Mouse (Mus musculus): ENCODE results near the gene Prkrip1. TPM values are rescaled to one million over a fixed set of nuclear protein-coding genes. Genes with fewer than 3 reads are reported as not detected.
"Not testable (repeated sequence)": the region's sequence is repeated elsewhere in the genome, so short reads cannot be mapped to it uniquely, and the experiment has no call there.

Prkrip1 gene
- polyA plus RNA-seq, 1 experiment from 2014 or later: 35.1 TPM

DNA sequence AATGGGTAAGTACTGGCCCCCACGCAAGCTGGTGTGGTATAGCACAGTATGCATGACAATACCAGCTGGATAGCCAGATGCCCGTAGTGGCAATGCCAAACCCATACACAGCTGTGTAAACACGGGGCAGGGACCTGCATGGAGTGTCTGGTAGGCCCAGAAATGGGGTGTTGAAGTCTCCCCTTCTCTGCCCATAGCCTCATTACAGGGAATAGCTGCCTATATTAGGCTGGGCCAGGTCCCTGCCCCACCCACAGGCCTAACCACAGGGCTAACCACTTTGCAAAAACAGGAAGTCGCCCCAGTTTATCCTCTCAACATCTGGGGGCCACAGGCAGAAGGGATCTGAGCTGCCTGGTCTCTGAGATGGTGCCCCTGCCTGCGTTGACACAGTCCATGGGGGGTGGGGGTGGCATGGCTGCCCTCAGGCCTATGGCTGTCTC lies 49.6 kb downstream of the Prkrip1 start:
- not testable (repeated sequence) for H3K4me1 ChIP-seq; H3K4me3 ChIP-seq; H3K4me2 ChIP-seq; H3K27me3 ChIP-seq (replicated peaks); H3K9me3 ChIP-seq; H3K27ac ChIP-seq (replicated peaks); H3K36me3 ChIP-seq; H3K9ac ChIP-seq; ATAC-seq (ENCODE audit: extremely low read depth, insufficient number of reproducible peaks, low FRiP score, low TSS enrichment)
- 70% methylated on average over 5 of the region's 5 CpGs for WGBS

DNA sequence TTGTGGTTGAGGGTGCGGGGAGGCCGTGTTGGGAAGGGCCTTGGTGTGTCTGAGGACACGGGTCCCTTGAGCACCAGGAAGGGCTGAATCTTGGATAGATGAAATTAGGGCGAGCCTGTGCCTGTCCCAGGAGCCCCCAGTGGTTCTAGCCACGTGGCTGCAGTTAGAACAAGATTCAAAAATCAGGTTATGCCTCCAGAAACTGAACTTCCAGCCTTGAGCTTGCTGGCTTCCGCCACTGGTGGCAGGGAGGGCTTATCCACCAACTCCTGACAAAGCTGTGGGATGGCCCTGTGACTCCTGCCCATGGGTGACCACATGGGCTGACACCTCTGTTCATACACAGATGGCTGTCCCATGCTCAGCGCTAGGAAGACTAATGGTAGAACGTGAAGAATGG lies 51.1 kb downstream of the Prkrip1 start:
- Histone ChIP-seq H3K27ac (replicated peaks) (no peak overlapping the region), H3K4me3 (no peak overlapping the region), H3K4me1 (no peaks in the 10 kb centered on the region), H3K36me3 (0 out of 2 replicates have a peak, but pooled peaks cover under 1% of the 10 kb centered on the region), H3K4me2 (no peak overlapping the region), H3K9me3 (no peaks in the 10 kb centered on the region), H3K9ac (no peak overlapping the region), H3K27me3 (replicated peaks) (no peaks in the 10 kb centered on the region)
- ATAC-seq (ENCODE audit: extremely low read depth, insufficient number of reproducible peaks, low FRiP score, low TSS enrichment): no peak
- 71% methylated on average over 8 of the region's 8 CpGs for WGBS

DNA sequence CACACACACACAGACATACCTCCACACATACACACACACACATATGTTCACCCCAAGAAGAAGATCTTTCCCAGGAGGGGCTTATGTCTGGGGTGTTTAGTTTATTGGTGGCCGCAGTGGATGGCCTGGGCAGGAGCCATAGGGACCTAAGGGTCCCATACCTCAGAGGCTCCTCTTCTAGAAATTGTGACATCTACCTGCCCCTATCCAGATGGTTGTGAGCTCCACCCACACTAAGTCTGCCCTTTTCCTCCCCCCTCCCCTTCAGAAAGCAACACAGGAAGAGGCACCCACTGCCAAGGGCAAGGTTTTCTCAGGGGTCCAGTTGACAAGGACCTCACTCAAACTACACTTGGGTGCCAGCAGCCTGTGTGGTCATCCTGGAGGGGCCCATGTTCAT lies 51.8 kb downstream of the Prkrip1 start:
- no peaks in the 10 kb centered on the region for H3K4me1 ChIP-seq
- no peaks in the 10 kb centered on the region for H3K27me3 ChIP-seq (replicated peaks)
- H3K4me2 ChIP-seq: no peak overlapping the region
- no peak overlapping the region for H3K9ac ChIP-seq
- no peak overlapping the region for H3K27ac ChIP-seq (replicated peaks)
- H3K4me3 ChIP-seq: no peak overlapping the region
- no peaks in the 10 kb centered on the region for H3K9me3 ChIP-seq
- ATAC-seq (ENCODE audit: extremely low read depth, insufficient number of reproducible peaks, low FRiP score, low TSS enrichment): no peak
- WGBS: 83% methylated on average over 1 of the region's 1 CpGs
- peaks cover 8% of the 10 kb centered on the region for H3K36me3 ChIP-seq

DNA sequence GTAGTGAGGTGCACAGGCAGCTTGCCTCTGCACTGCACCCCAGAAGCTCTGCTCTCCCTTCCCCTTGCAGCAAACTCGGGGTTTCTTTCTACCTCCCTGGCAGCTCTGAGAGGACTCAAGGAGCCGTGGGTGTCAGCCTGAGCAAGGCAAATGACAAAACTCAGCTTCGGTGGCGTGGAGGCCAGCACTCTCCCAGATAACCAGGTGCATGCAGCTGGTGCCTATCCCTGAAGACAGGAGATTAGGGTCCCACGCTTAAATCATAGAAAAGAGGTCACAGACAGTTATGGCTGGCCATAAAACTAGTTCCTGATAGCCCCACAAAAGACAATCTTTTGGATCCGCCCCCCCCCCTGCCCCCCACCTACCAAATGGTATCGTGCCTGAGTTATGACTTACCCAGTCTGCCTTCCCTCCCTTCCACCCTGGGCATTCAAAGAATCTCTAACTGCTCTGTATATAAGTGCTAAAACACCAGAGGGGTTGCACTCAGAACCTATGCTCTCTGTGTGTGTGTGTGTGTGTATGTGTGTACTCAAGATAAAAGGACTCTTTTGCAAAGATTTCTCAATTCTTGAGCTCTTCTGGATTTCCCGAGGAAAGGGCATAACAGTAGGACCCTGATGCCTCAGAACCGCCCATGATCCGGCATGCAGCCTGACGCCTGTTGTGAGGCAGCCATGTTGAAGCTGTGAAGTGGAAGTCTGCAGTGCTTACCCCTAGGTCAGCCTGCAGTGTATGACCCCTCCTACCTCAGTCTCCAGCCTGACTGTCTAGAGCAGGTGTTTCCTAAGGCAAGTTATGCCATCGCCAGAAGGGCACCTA lies 53.9 kb downstream of the Prkrip1 start:
- H3K4me1 ChIP-seq: no peaks in the 10 kb centered on the region
- H3K4me2 ChIP-seq: no peak overlapping the region
- peaks cover 30% of the 10 kb centered on the region for H3K36me3 ChIP-seq
- H3K9ac ChIP-seq: no peak overlapping the region
- no peak for ATAC-seq (ENCODE audit: extremely low read depth, insufficient number of reproducible peaks, low FRiP score, low TSS enrichment)
- no peaks in the 10 kb centered on the region for H3K27me3 ChIP-seq (replicated peaks)
- no peaks in the 10 kb centered on the region for H3K9me3 ChIP-seq
- 60% methylated on average over 12 of the region's 12 CpGs for WGBS
- no peak overlapping the region for H3K4me3 ChIP-seq
- no peak overlapping the region for H3K27ac ChIP-seq (replicated peaks)

DNA sequence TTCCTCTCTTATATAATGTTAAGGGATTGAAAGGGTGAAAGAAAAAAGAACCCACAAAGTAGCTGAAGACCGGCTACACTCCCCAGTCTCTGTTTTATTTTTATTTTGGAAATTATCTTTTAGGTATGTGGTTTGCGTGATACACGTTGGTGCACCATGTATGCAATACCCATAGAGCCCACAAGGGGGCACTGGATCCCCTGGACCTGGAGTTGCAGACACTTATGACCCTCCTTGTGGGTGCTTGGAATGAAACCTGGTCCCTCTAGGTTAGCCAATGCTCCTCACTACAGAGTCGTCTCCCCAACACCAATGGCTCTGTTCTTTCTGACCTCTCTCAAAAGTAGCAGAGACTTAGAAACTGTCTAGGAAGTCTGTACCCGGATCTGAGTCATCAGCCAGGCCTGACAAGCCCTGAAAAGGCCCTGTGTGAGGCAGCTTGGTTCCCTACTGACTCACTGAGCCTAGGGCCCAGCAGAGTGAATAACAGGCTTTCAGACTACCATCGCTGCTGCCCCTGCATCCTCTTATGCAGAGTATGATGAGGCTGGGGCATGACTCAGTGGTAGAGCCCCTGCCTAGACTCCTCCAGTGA lies 55.5 kb downstream of the Prkrip1 start:
- ATAC-seq (ENCODE audit: extremely low read depth, insufficient number of reproducible peaks, low FRiP score, low TSS enrichment): no peak
- no peak overlapping the region for H3K27ac ChIP-seq (replicated peaks)
- H3K9me3 ChIP-seq: no peaks in the 10 kb centered on the region
- peaks cover 43% of the 10 kb centered on the region for H3K36me3 ChIP-seq
- H3K9ac ChIP-seq: no peak overlapping the region
- peaks cover 2% of the 10 kb centered on the region; the same call in 1 of the 2 replicates for H3K4me1 ChIP-seq
- 82% methylated on average over 6 of the region's 6 CpGs for WGBS
- H3K4me2 ChIP-seq: no peak overlapping the region
- no peaks in the 10 kb centered on the region for H3K27me3 ChIP-seq (replicated peaks)
- H3K4me3 ChIP-seq: no peak overlapping the region

DNA sequence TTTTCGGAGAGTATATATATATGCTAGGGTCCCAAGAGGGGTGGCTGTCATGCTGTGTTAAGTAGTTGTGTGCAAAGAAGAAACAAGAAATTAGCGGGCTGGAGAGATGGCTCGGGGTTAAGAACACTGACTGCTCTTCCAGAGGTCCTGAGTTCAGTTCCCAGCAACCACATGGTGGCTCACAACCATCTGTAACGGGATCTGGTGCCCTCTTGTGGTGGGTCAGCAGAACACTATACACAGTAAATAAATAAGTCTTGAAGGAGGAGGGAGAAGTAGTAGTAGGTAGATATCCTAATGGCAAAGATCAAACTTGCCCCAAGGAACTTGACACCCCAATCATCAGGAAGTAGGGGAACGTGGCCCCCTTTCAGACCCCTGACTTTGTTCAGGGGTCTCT lies 56.0 kb downstream of the Prkrip1 start:
- WGBS: 83% methylated on average over 5 of the region's 5 CpGs
- no peaks in the 10 kb centered on the region for H3K9me3 ChIP-seq
- H3K27me3 ChIP-seq (replicated peaks): no peaks in the 10 kb centered on the region
- ATAC-seq (ENCODE audit: extremely low read depth, insufficient number of reproducible peaks, low FRiP score, low TSS enrichment): no peak
- peaks cover 47% of the 10 kb centered on the region for H3K36me3 ChIP-seq
- no peak overlapping the region for H3K27ac ChIP-seq (replicated peaks)
- no peak overlapping the region for H3K4me3 ChIP-seq
- no peak overlapping the region for H3K9ac ChIP-seq
- H3K4me1 ChIP-seq: peaks cover 5% of the 10 kb centered on the region; the same call in 1 of the 2 replicates
- H3K4me2 ChIP-seq: no peak overlapping the region

DNA sequence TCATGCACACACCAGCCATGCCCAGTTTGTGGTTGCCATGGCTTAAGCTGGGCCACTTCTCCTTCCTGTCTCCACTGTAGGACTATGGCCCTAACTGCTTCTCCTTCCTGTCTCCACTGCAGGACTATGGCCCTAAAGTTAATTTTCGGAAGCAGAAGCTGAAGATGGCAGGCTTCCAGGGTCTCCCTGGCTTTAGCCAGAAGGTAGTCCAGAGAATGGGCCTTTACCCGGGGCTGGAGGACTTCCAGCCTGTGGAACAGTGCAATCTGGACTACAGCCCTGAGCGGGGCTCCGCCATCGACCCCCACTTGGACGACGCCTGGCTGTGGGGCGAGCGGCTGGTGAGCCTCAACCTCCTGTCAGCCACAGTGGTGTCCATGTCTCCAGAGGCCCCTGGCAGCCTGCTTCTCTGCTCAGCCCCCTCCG lies 58.7 kb downstream of the Prkrip1 start:
- Histone ChIP-seq H3K9ac (no peak overlapping the region), H3K9me3 (no peaks in the 10 kb centered on the region), H3K4me2 (no peak overlapping the region), H3K27ac (replicated peaks) (no peak overlapping the region), H3K4me1 (peaks cover 21% of the 10 kb centered on the region), H3K36me3 (peaks cover 47% of the 10 kb centered on the region), H3K27me3 (replicated peaks) (no peaks in the 10 kb centered on the region), H3K4me3 (no peak overlapping the region)
- ATAC-seq (ENCODE audit: extremely low read depth, insufficient number of reproducible peaks, low FRiP score, low TSS enrichment): no peak
- WGBS: 89% methylated on average over 10 of the region's 10 CpGs

DNA sequence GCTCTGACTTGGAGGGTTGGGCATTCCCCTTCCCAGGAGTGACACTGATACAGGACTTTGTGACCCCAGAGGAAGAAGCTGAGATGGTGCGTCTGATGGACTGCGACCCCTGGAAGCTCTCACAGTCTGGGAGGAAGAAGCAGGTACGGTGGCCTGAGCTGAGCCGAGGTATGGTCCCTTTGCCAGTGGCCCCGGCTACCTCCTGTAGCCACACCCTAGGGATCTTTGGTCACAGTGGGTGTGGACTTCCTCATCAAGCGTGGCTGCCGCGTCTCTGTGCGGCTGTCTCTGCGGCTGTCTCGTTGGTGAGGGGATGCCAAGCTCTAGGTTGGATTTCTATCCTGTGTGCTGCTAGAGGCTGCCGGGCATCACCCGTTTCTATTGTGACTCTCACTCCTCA lies 59.4 kb downstream of the Prkrip1 start:
- no peaks in the 10 kb centered on the region for H3K27me3 ChIP-seq (replicated peaks)
- H3K4me1 ChIP-seq: peaks cover 27% of the 10 kb centered on the region
- no peaks in the 10 kb centered on the region for H3K9me3 ChIP-seq
- no peak overlapping the region for H3K4me3 ChIP-seq
- no peak overlapping the region for H3K9ac ChIP-seq
- no peak for ATAC-seq (ENCODE audit: extremely low read depth, insufficient number of reproducible peaks, low FRiP score, low TSS enrichment)
- H3K4me2 ChIP-seq: no peak overlapping the region
- peaks cover 47% of the 10 kb centered on the region for H3K36me3 ChIP-seq
- 90% methylated on average over 13 of the region's 13 CpGs for WGBS
- H3K27ac ChIP-seq (replicated peaks): no peak overlapping the region

DNA sequence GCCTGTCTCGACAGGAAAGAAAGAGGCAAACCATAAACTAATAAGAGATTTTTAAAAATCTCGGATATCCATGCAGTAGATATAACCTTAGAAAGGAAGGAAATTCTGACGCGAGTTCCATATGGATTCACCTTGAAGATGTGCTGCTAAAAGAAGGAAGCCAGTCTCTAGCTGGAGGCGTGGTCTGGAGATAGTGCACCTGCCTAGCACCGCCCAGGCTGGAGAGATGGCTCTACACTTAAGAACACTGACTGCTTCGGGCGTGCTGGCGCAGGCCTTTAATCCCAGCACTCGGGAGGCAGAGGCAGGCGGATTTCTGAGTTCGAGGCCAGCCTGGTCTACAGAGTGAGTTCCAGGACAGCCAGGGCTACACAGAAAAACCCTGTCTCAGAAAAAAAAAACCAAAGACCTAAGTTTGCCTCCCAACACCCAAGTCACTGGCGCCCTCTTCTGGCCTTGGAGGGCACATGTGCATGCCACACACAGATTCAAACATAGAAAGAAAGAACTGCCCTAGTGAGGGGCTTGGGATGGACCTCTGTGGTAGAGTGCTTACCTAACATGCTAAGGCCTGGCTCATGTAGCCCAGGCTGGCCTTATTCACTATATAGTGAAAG lies 61.0 kb downstream of the Prkrip1 start:
- Histone ChIP-seq H3K27me3 (replicated peaks) (no peaks in the 10 kb centered on the region), H3K9ac (no peak overlapping the region), H3K27ac (replicated peaks) (no peak overlapping the region), H3K4me1 (peaks cover 27% of the 10 kb centered on the region), H3K36me3 (peaks cover 59% of the 10 kb centered on the region), H3K4me3 (peak overlapping the region; percentile 77; the same call in 1 of the 2 replicates), H3K9me3 (no peaks in the 10 kb centered on the region), H3K4me2 (peak overlapping the region; percentile 85; the same call in 1 of the 2 replicates)
- WGBS: 66% methylated on average over 13 of the region's 13 CpGs
- no peak for ATAC-seq (ENCODE audit: extremely low read depth, insufficient number of reproducible peaks, low FRiP score, low TSS enrichment)

DNA sequence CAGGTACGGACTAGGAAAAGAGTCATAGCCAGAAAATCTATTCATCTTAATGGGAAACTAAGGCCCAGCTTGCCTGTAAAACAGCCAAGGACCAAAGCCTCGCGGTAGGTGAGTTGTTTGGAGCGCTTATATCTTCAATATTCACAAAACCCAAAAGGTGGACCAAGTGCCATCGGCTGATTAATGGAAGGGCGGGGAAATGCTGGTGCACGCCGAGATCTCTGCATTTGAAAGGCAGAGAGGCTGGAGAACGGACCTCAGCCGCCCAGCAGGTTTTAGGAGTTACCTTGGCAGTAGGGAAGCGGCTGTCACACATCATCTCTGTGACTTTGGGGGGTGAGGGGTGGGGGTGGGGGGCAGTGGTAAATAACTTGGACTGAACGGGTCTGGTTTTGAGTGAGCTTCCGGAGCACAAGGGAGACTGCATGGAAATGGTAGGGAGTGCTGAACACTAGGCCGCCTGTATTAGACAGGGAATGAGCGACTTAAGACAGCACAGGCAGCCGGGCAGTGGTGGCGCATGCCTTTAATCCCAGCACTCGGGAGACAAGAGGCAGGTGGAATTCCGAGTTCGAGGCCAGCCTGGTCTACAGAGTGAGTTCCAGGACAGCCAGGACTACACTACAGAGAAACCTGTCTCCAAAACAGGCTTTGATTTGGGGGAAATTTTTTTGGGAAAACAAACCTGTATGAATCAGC lies 62.3 kb downstream of the Prkrip1 start:
- H3K4me3 ChIP-seq: peak overlapping the region; percentile 77
- WGBS: 7% methylated on average over 20 of the region's 20 CpGs
- H3K9me3 ChIP-seq: no peaks in the 10 kb centered on the region
- H3K27me3 ChIP-seq (replicated peaks): no peaks in the 10 kb centered on the region
- H3K36me3 ChIP-seq: peaks cover 59% of the 10 kb centered on the region
- H3K4me2 ChIP-seq: peak overlapping the region; percentile 85
- ATAC-seq (ENCODE audit: extremely low read depth, insufficient number of reproducible peaks, low FRiP score, low TSS enrichment): no peak
- H3K9ac ChIP-seq: peak overlapping the region; percentile 95
- H3K4me1 ChIP-seq: peaks cover 27% of the 10 kb centered on the region
- peak overlapping the region; percentile 65 for H3K27ac ChIP-seq (replicated peaks)

All from heart, embryonic 13.5 days (tissue).